Mouse (Mus musculus) heart, adult 2 months (tissue): ENCODE measurements around the gene Gsk3b. TPM values are rescaled to one million over a fixed set of nuclear protein-coding genes. Genes with fewer than 3 reads are reported as not detected.

Experiments
- DNase-seq, 2 experiments: peaks; one replicate each; pipeline ENCODE4 v3.0.0; 2021
- H3K27ac ChIP-seq: fragments of 200-600 bp; 2 replicates; pipeline ENCODE4 v1.8.1; 2022
- H3K27me3 ChIP-seq: fragments of 200-500 bp; 2 replicates; pipeline ENCODE4 v1.6.1; 2012; ENCODE audit warnings: mild to moderate bottlenecking, low read length, inconsistent platforms, mixed read lengths; ENCODE audit not compliant: control insufficient read depth, insufficient read depth
- H3K36me3 ChIP-seq: fragments of 200-500 bp; 2 replicates; pipeline ENCODE4 v1.6.1; 2012; ENCODE audit warnings: low read length, inconsistent platforms; ENCODE audit not compliant: control insufficient read depth, insufficient read depth
- H3K4me1 ChIP-seq: fragments of 200-500 bp; 2 replicates; pipeline ENCODE4 v1.6.1; 2011; ENCODE audit warnings: low read length; ENCODE audit not compliant: control insufficient read depth, insufficient read depth
- H3K4me3 ChIP-seq: fragments of 200-600 bp; 2 replicates; pipeline ENCODE4 v1.8.1; 2022
- H3K79me2 ChIP-seq: fragments of 200-500 bp; replicated peaks from 2 replicates; pipeline ENCODE4 v1.6.1; 2012; ENCODE audit warnings: mild to moderate bottlenecking, inconsistent platforms, low read length, moderate library complexity, mixed read lengths; ENCODE audit not compliant: control insufficient read depth, insufficient read depth
- H3K9ac ChIP-seq: fragments of 200-500 bp; 2 replicates; pipeline ENCODE4 v1.6.1; 2012; ENCODE audit warnings: low read depth, mild to moderate bottlenecking, control low read depth, inconsistent platforms, low read length, mixed read lengths
- CTCF ChIP-seq: fragments of 200-600 bp; IDR thresholded peaks from 2 replicates; pipeline ENCODE4 v1.8.1; 2022; ENCODE audit warnings: antibody characterized with exemption, mild to moderate bottlenecking, moderate library complexity
- EP300 ChIP-seq: fragments of 200-500 bp; IDR thresholded peaks from 2 replicates; pipeline ENCODE4 v1.6.1; 2011; ENCODE audit warnings: low read depth, low read length, control low read depth; ENCODE audit not compliant: insufficient read depth
- POLR2A ChIP-seq: fragments of 200-500 bp; IDR thresholded peaks from 2 replicates; pipeline ENCODE4 v1.6.1; 2011; ENCODE audit warnings: mild to moderate bottlenecking, low read depth, low read length, control low read depth; ENCODE audit not compliant: insufficient read depth
- WGBS: fragments of 180-500 bp; shearing (Covaris S2); methylation state at CpG from one replicate; pipeline ENCODE4 v1.1.7; 2018; 5-methylcytosine and 5-hydroxymethylcytosine counted together
- intact Hi-C: fragments of 180-260 bp; cut with DNase I; formaldehyde crosslinking; loops from one replicate; pipeline ENCODE4 v1.15.1; 2025
- polyA plus RNA-seq: library from polyadenylated mRNA; depleted of rRNA; stranded (reverse); fragments of >200 nt; gene quantifications from 2 replicates; pipeline ENCODE4 v1.2.3, GENCODE M21; 2012; rRNA removed
- total RNA-seq, 2 experiments: library from RNA; stranded (reverse); gene quantifications; 2 replicates each; pipeline ENCODE4 v1.2.3; 2021

Gene Gsk3b
- total and polyA plus RNA-seq, 3 experiments = 9.9 to 58.3 (median 48.8) TPM

DNA sequence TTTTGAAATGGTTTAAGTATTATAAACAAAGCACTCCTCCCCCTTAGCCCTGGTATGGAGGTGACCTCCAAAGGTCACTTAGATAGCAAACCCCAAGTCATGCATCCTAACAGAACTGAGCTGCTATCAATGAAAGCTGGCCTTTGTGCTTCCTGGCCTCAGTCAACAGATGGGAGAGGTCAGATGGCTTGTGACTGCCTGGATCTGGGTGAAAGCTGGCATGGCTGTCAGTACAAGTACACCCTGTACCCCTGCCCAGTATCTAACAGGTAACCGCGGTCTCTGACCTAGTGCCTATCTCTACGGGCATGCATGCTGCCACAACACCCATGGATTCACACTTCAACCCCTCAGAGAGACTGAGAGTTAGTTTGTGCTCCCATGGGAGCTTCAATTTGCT is 199.0 kb downstream of the Gsk3b start:
- TF ChIP-seq EP300 = no peak
- TF ChIP-seq CTCF = no peak
- no peak for TF ChIP-seq POLR2A
- Histone ChIP-seq H3K27me3 (no peaks in the 10 kb centered on the region), H3K9ac (no peak overlapping the region), H3K4me3 (no peak overlapping the region), H3K27ac (no peak overlapping the region), H3K79me2 (no peaks in the 10 kb centered on the region), H3K4me1 (peaks cover 1% of the 10 kb centered on the region; the same call in 1 of the 2 replicates), H3K36me3 (no peaks in the 10 kb centered on the region)
- intact Hi-C loops = no loop called here
- DNase-seq = no peak
- 78% methylated on average over 3 of the region's 3 CpGs for WGBS

- H3K9ac ChIP-seq = no peak overlapping the region
- peaks cover 1% of the 10 kb centered on the region; the same call in 1 of the 2 replicates for H3K4me1 ChIP-seq
- H3K27ac ChIP-seq = no peak overlapping the region
- H3K27me3 ChIP-seq = no peaks in the 10 kb centered on the region
- H3K4me3 ChIP-seq = no peak overlapping the region
- WGBS = 28% methylated on average over 6 of the region's 6 CpGs
- no peaks in the 10 kb centered on the region for H3K36me3 ChIP-seq
- intact Hi-C loops = no loop called here
- DNase-seq = no peak
- no peaks in the 10 kb centered on the region for H3K79me2 ChIP-seq
- TF ChIP-seq CTCF = no peak
- TF ChIP-seq EP300 = no peak
- TF ChIP-seq POLR2A = no peak
Measured at GRCm38 (mm10) chr16:38288851-38289250, 200.1 kb downstream of the Gsk3b start.

DNA sequence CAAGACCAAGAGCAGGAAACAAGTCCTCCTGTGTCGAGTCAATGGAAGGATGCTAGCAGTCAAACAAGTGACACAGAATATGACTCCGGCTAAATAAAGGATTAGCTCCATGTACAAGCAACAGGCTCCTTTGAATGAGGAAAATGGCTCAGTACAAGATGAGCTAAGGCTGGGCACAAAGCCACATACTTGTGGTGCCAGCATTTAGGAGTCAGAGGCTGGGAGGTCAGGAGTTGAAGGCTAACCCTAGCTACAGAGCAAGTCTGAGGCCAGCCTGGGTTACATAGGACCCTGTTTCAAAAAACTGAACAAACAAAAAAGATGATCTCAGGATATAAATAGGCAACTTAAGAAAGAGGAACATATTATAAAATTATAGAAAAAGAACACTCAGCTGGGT is 201.3 kb downstream of the Gsk3b start:
- 49% methylated on average over 2 of the region's 2 CpGs for WGBS
- no peak for DNase-seq
- Histone ChIP-seq H3K27me3 (no peaks in the 10 kb centered on the region), H3K4me1 (peaks cover 1% of the 10 kb centered on the region; the same call in 1 of the 2 replicates), H3K9ac (no peak overlapping the region), H3K27ac (no peak overlapping the region), H3K36me3 (no peaks in the 10 kb centered on the region), H3K79me2 (no peaks in the 10 kb centered on the region), H3K4me3 (no peak overlapping the region)
- TF ChIP-seq POLR2A = no peak
- intact Hi-C loops = no loop called here

DNA sequence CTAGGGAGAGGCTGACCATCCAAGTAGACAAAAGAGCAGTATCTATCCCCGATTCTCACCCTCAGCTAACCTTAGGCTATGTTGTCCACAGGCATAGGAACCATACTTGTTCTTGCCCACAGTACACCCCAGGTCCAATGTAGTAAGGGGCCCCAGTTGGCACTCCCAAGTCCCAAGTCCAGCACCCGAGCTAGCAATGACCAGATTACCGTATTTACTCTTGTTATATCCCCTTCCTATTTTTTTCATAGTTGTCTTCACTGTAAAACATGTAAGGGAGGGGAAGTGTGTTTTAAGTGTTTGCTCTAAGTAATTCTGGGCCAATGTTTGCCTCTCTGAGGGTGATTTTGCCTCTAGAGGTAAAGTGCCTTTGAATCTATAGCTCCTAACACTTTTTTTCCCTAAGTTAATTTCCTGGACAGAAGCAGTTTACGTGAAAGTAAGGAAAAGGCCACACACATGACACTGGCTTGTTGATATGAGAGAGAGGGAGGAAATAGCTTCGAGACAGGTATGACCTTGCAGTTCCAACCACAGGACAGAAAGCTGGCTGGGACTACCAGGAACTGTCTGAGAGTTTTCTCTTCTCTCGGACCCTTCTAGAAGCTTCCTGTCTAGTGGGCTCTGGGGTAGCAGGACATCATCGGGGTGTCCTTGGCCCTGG is 206.0 kb downstream of the Gsk3b start, which contains the start of gene Nr1i2:
Gene Nr1i2, minus strand, starts transcription at position 140 of the 664 bp plus-strand sequence.
- no peak for TF ChIP-seq CTCF
- no peak for TF ChIP-seq EP300
- TF ChIP-seq POLR2A = no peak
- no peaks in the 10 kb centered on the region for H3K79me2 ChIP-seq
- H3K4me3 ChIP-seq = no peak within 1 kb of the TSS
- H3K36me3 ChIP-seq = no peaks in the 10 kb centered on the region
- no peaks in the 10 kb centered on the region for H3K27me3 ChIP-seq
- intact Hi-C loops = no loop called here
- WGBS = 50% methylated on average over 7 of the region's 7 CpGs
- no peak within 1 kb of the TSS for H3K9ac ChIP-seq
- no peak for DNase-seq
- H3K4me1 ChIP-seq = no peaks in the 10 kb centered on the region
- H3K27ac ChIP-seq = no peak within 1 kb of the TSS

DNA sequence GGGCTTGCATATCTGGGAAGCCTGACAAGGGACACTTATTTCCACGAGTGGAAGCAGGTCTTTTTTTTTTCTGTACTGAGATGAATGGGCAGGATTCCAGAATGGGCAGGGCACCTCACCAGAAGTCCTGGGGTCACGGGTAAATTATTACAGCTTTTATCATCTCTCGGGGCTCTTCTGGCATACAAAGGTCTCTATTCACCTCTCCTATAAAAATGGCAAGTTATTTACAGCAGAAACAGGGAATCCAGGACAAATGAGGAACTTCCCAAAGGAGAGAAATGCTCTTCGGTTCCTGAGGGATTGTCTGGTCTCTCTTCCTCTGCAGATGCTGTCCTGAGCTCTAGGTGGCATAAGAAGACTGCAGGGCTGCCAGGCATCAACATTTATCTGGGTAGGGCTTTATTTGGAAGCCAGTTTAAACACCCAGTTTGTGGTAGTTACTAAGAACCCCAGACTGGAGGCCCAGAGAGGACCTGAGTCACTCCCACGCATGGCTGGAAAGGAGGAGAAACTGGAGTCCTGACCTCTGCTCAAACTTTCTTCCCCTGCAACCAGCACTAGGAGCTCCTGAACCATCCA is 206.6 kb downstream of the Gsk3b start:
- Histone ChIP-seq H3K4me1 (no peaks in the 10 kb centered on the region), H3K9ac (no peak overlapping the region), H3K27me3 (no peaks in the 10 kb centered on the region), H3K4me3 (no peak overlapping the region), H3K36me3 (no peaks in the 10 kb centered on the region), H3K27ac (no peak overlapping the region), H3K79me2 (no peaks in the 10 kb centered on the region)
- TF ChIP-seq CTCF (peak; percentile 63), POLR2A (no peak), EP300 (no peak)
- no peak for DNase-seq
- WGBS = 24% methylated on average over 5 of the region's 5 CpGs
- intact Hi-C loops = no loop called here

Other genes starting within 250 kb of the Gsk3b start
- gene Gm36028, start 227.9 kb upstream of the Gsk3b start, total RNA-seq = 1 to 10 TPM; 1.0 TPM
- 0.10 and 0.35 TPM in 2 replicates for gene Gm36028, start 227.9 kb upstream of the Gsk3b start, polyA plus RNA-seq
- gene Lrrc58, start 220.6 kb upstream of the Gsk3b start, total RNA-seq = 10 to 100 TPM; 64.4 to 83.5 TPM
- gene Lrrc58, start 220.6 kb upstream of the Gsk3b start, polyA plus RNA-seq = 11.8 and 21.1 TPM in 2 replicates
- under 1 TPM in 1 of 2 experiments, not detected in 1; 0.07 TPM for gene Gpr156, start 172.5 kb upstream of the Gsk3b start, total RNA-seq
- gene Gpr156, start 172.5 kb upstream of the Gsk3b start, polyA plus RNA-seq = 0.02 and 0.09 TPM in 2 replicates
- not detected for gene Nr1i2, start 205.8 kb downstream of the Gsk3b start, total RNA-seq
- 0.15 TPM in 1 of 2 replicates, not detected in the other for gene Nr1i2, start 205.8 kb downstream of the Gsk3b start, polyA plus RNA-seq